Mouse (Mus musculus) thymus, postnatal 25 days (tissue): ENCODE data around the gene B3galnt1.

ENCODE experiments used
- DNase-seq: peaks from one replicate; pipeline ENCODE4 v3.0.0; 2022

The B3galnt1 gene

GRCm38 (mm10) chr3:69561686-69562085, 37.1 kb downstream of the B3galnt1 start:
- DNase-seq = no peak

- no peak for DNase-seq
These were observed 38.8 kb downstream of the B3galnt1 start for GRCm38 (mm10) chr3:69559975-69560330.

GRCm38 (mm10) chr3:69559316-69559974, 39.3 kb downstream of the B3galnt1 start:
- DNase-seq = no peak

GRCm38 (mm10) chr3:69556092-69556778, 42.5 kb downstream of the B3galnt1 start:
- DNase-seq = no peak

GRCm38 (mm10) chr3:69555511-69555910, 43.2 kb downstream of the B3galnt1 start:
- no peak for DNase-seq

GRCm38 (mm10) chr3:69549602-69550001, 49.2 kb downstream of the B3galnt1 start:
- DNase-seq = no peak

GRCm38 (mm10) chr3:69548704-69549455, 49.9 kb downstream of the B3galnt1 start:
- no peak for DNase-seq

- DNase-seq = no peak
These were observed 53.7 kb downstream of the B3galnt1 start for GRCm38 (mm10) chr3:69545017-69545416.

GRCm38 (mm10) chr3:69543730-69544129, 55.0 kb downstream of the B3galnt1 start:
- no peak for DNase-seq

GRCm38 (mm10) chr3:69542962-69543361, 55.8 kb downstream of the B3galnt1 start:
- no peak for DNase-seq

GRCm38 (mm10) chr3:69535941-69536647, 62.7 kb downstream of the B3galnt1 start:
- no peak for DNase-seq

- DNase-seq = no peak
These were observed 63.3 kb downstream of the B3galnt1 start for GRCm38 (mm10) chr3:69535486-69535885.

GRCm38 (mm10) chr3:69532687-69533086, 66.1 kb downstream of the B3galnt1 start:
- DNase-seq = no peak

GRCm38 (mm10) chr3:69531511-69531910, 67.2 kb downstream of the B3galnt1 start:
- DNase-seq = no peak

GRCm38 (mm10) chr3:69529576-69529975, 69.2 kb downstream of the B3galnt1 start:
- no peak for DNase-seq

GRCm38 (mm10) chr3:69527384-69527783, 71.4 kb downstream of the B3galnt1 start:
- no peak for DNase-seq

GRCm38 (mm10) chr3:69525072-69525529, 73.7 kb downstream of the B3galnt1 start:
- DNase-seq = no peak

GRCm38 (mm10) chr3:69524356-69525071, 74.2 kb downstream of the B3galnt1 start:
- DNase-seq = no peak
